Mouse (Mus musculus): Measurements from ENCODE around the gene Pecr. TPM values are rescaled to one million over a fixed set of nuclear protein-coding genes. Genes with fewer than 3 reads are reported as not detected.
"Not testable (repeated sequence)": the region's sequence is repeated elsewhere in the genome, so short reads cannot be mapped to it uniquely, and the experiment has no call there.

The Pecr gene
- polyA plus RNA-seq, 1 experiment from 2014 or later: 9.7 TPM

DNA sequence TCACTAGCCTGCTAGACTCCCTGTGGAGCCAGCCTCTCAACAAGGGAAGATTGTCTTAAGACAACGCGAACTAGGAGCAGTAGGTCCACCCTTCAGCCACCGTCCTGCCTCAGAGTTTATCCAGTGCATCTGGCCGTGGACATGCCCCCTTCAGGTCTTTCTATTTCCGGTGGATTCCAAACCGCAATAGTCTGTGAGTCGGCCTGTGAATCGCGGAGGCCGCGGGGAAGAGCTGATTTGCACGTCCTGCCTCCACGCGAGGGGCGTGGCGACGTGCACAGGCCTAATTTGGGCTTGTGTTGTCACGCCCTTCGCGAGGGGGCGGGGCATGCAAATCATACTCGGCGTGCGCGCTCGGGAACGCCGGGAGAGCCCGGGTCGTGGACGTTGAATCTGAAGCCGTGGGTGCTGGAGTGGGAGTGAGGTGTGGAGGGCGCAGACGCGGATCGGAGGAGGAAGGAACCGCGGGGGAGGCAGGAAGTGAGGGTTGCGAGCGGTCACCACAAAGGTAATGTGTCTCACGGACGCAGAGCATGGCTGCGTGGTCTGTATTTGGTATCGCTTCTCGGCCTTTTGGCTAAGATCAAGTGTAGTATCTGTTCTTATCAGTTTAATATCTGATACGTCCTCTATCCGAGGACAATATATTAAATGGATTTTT is 40.3 kb downstream of the Pecr start:
- no peaks in the 10 kb centered on the region for H3K9me3 ChIP-seq (ENCODE audit: control insufficient read depth, low read length)

DNA sequence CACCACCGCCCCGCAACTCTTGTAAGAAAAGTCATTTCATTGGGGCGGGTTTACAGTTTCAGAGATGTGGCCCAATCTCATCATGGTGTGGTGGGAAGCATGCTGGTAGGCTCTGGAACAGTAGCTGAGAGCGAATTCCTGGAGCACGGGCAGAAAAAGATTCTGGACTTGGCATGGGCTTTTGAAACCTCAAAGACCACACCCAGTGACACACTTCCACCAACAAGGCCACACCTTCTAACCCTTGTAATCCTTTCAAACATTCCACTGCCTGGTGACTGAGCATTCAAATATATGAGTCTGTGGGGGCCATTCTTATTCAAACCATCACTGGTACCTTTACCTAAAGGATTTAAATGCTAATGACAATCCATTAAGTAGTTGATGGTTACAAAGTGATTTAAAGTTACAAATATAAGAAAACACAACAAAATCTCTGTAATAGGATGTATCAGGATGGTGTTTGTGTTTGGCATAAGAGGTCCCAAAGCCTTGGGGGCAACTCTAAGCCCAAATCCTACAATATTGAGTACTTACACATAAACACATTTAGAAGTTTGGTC is 41.5 kb downstream of the Pecr start:
- Histone ChIP-seq H3K9ac (replicated peaks; ENCODE audit: low read depth, low read length) (no peak overlapping the region), H3K27ac (ENCODE audit: low read length) (no peak overlapping the region), H3K4me2 (ENCODE audit: low read length) (no peak overlapping the region), H3K4me1 (replicated peaks; ENCODE audit: control insufficient read depth, insufficient read depth, low read length) (no peaks in the 10 kb centered on the region), H3K4me3 (replicated peaks; ENCODE audit: low read length) (no peak overlapping the region), H3K27me3 (replicated peaks; ENCODE audit: control insufficient read depth, insufficient read depth, low read length) (no peaks in the 10 kb centered on the region), H3K9me3 (ENCODE audit: control insufficient read depth, low read length) (no peaks in the 10 kb centered on the region), H3K36me3 (ENCODE audit: control insufficient read depth, insufficient read depth) (no peaks in the 10 kb centered on the region)
- WGBS: 83% methylated on average over 5 of the region's 5 CpGs
- no peak for ATAC-seq

More for the DNA sequence above, 40.3 kb downstream of the Pecr start:
- no peaks in the 10 kb centered on the region for H3K27me3 ChIP-seq (replicated peaks; ENCODE audit: control insufficient read depth, insufficient read depth, low read length)
- peak; percentile 95 for ATAC-seq
- H3K4me1 ChIP-seq (replicated peaks; ENCODE audit: control insufficient read depth, insufficient read depth, low read length): no peaks in the 10 kb centered on the region
- peak overlapping the region; percentile 85 for H3K9ac ChIP-seq (replicated peaks; ENCODE audit: low read depth, low read length)
- H3K27ac ChIP-seq (ENCODE audit: low read length): peak overlapping the region; percentile 96
- H3K4me3 ChIP-seq (replicated peaks; ENCODE audit: low read length): peak overlapping the region; percentile 54
- under 1% methylated on average over 47 of the region's 47 CpGs for WGBS
- peak overlapping the region; percentile 52 for H3K4me2 ChIP-seq (ENCODE audit: low read length)
- H3K36me3 ChIP-seq (ENCODE audit: control insufficient read depth, insufficient read depth): no peaks in the 10 kb centered on the region

GRCm38 (mm10) chr1:72239113-72239512 is 45.0 kb downstream of the Pecr start:
- not testable (repeated sequence) for H3K9me3 ChIP-seq (ENCODE audit: control insufficient read depth, low read length); H3K27ac ChIP-seq (ENCODE audit: low read length); ATAC-seq; H3K4me2 ChIP-seq (ENCODE audit: low read length); H3K4me1 ChIP-seq (replicated peaks; ENCODE audit: control insufficient read depth, insufficient read depth, low read length); H3K36me3 ChIP-seq (ENCODE audit: control insufficient read depth, insufficient read depth); H3K4me3 ChIP-seq (replicated peaks; ENCODE audit: low read length); H3K27me3 ChIP-seq (replicated peaks; ENCODE audit: control insufficient read depth, insufficient read depth, low read length); H3K9ac ChIP-seq (replicated peaks; ENCODE audit: low read depth, low read length)
- WGBS: 85% methylated on average over 3 of the region's 3 CpGs

GRCm38 (mm10) chr1:72238016-72238580 is 46.0 kb downstream of the Pecr start:
- no peak overlapping the region for H3K4me2 ChIP-seq (ENCODE audit: low read length)

DNA sequence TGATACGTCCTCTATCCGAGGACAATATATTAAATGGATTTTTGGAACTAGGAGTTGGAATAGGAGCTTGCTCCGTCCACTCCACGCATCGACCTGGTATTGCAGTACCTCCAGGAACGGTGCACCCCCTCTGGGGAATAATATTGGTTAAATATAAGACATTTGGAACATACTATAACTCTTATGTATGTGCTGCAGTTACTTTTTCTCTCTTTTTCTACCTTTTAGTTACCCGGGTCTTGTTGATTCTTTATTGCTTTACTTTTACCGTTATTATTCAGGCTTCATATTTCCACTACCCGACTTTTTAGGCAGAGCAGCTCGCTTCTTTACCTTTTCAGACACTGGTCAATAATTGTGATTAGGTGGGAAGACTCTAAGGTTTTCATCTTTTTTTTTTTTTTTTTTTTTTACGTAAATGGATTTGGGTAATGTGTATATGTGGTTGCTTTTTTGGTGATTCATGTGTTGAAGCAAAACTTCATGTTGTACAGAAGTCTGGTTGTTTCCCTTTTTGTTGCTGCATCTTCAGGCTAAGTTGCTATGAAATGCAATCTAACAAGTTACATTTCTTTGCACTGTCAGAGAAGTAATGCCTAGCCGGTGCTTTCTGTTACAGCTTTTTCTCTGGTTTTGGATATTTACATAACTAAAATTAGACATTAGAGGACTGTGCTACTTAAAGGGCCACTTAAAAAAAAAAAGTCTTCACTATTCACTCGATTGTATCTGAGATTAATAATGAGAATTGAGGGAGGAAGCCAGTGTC is 46.9 kb downstream of the Pecr start:
- 8% methylated on average over 11 of the region's 13 CpGs for WGBS
- Histone ChIP-seq H3K4me1 (replicated peaks; ENCODE audit: control insufficient read depth, insufficient read depth, low read length) (no peaks in the 10 kb centered on the region; the same call in 1 of the 2 replicates), H3K4me2 (ENCODE audit: low read length) (peak overlapping the region; percentile 46), H3K36me3 (ENCODE audit: control insufficient read depth, insufficient read depth) (no peaks in the 10 kb centered on the region), H3K9me3 (ENCODE audit: control insufficient read depth, low read length) (no peaks in the 10 kb centered on the region), H3K4me3 (replicated peaks; ENCODE audit: low read length) (peak overlapping the region; percentile 26), H3K27me3 (replicated peaks; ENCODE audit: control insufficient read depth, insufficient read depth, low read length) (peaks cover 5% of the 10 kb centered on the region; the same call in 1 of the 2 replicates), H3K27ac (ENCODE audit: low read length) (no peak overlapping the region), H3K9ac (replicated peaks; ENCODE audit: low read depth, low read length) (no peak overlapping the region; the same call in 1 of the 2 replicates)
- ATAC-seq: no peak

More at GRCm38 (mm10) chr1:72238016-72238580, 46.0 kb downstream of the Pecr start:
- Histone ChIP-seq H3K9ac (replicated peaks; ENCODE audit: low read depth, low read length) (no peak overlapping the region), H3K27me3 (replicated peaks; ENCODE audit: control insufficient read depth, insufficient read depth, low read length) (peaks cover 5% of the 10 kb centered on the region; the same call in 1 of the 2 replicates), H3K27ac (ENCODE audit: low read length) (no peak overlapping the region), H3K4me3 (replicated peaks; ENCODE audit: low read length) (no peak overlapping the region), H3K36me3 (ENCODE audit: control insufficient read depth, insufficient read depth) (no peaks in the 10 kb centered on the region), H3K9me3 (ENCODE audit: control insufficient read depth, low read length) (no peaks in the 10 kb centered on the region), H3K4me1 (replicated peaks; ENCODE audit: control insufficient read depth, insufficient read depth, low read length) (no peaks in the 10 kb centered on the region; the same call in 1 of the 2 replicates)
- WGBS: 71% methylated on average over 10 of the region's 10 CpGs
- ATAC-seq: no peak

DNA sequence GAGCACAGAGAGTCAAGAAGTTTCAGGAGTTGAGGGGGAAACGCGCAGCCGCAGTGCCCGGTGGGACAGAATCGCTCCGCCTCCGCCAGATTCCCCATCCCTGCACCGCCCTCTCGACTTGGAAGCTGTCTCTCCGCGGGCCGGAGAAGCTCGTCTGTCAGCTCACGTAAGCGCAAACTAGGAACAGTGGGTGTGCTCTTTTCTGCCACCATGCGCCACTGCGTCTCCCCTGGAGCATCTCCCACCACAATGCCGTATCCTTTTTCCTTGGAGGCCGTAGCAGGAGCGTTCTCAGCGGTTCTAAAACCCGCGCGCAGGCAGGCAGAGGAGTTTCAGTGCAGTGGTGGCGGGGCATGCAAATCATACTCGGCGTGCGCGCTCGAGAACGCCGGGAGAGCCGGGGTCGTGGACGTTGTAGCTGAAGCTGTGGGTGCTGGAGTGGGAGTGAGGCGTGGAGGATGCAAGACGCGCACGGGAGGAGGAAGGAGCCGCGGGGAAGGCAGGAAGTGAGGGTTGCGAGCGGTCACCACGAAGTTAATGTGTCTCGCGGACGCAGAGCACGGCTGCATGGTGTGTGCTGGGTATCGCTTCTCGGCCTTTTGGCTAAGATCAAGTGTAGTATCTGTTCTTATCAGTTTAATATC is 47.6 kb downstream of the Pecr start:
- Histone ChIP-seq H3K9ac (replicated peaks; ENCODE audit: low read depth, low read length) (peak overlapping the region; percentile 73), H3K4me2 (ENCODE audit: low read length) (peak overlapping the region; percentile 73), H3K4me3 (replicated peaks; ENCODE audit: low read length) (peak overlapping the region; percentile 65), H3K27ac (ENCODE audit: low read length) (peak overlapping the region; percentile 81)
- not testable (repeated sequence) for H3K4me1 ChIP-seq (replicated peaks; ENCODE audit: control insufficient read depth, insufficient read depth, low read length); H3K36me3 ChIP-seq (ENCODE audit: control insufficient read depth, insufficient read depth); H3K27me3 ChIP-seq (replicated peaks; ENCODE audit: control insufficient read depth, insufficient read depth, low read length); H3K9me3 ChIP-seq (ENCODE audit: control insufficient read depth, low read length)
- ATAC-seq: peak; percentile 92
- under 1% methylated on average over 35 of the region's 50 CpGs for WGBS

DNA sequence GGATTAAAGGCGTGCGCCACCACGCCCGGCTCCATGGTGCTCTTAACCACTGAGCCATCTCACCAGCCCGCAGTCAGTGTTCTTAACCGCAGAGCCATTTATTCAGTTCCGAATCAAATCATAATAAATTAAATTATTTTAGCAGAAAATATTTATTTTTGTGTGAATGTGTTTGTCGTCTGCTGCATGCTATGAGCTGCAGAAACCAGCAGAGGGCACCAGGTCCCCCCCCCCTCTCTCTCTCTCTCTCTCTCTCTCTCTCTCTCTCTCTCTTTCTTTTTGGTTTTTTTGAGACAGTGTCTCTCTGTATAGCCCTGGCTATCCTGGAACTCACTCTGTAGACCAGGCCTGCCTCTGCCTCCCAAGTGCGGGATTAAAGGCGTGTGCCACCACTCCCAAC is 51.5 kb downstream of the Pecr start:
- not testable (repeated sequence) for ATAC-seq; H3K27me3 ChIP-seq (replicated peaks; ENCODE audit: control insufficient read depth, insufficient read depth, low read length); H3K27ac ChIP-seq (ENCODE audit: low read length); H3K4me2 ChIP-seq (ENCODE audit: low read length); H3K4me3 ChIP-seq (replicated peaks; ENCODE audit: low read length); H3K9me3 ChIP-seq (ENCODE audit: control insufficient read depth, low read length); H3K9ac ChIP-seq (replicated peaks; ENCODE audit: low read depth, low read length); H3K36me3 ChIP-seq (ENCODE audit: control insufficient read depth, insufficient read depth); H3K4me1 ChIP-seq (replicated peaks; ENCODE audit: control insufficient read depth, insufficient read depth, low read length)
- 82% methylated on average over 10 of the region's 10 CpGs for WGBS

DNA sequence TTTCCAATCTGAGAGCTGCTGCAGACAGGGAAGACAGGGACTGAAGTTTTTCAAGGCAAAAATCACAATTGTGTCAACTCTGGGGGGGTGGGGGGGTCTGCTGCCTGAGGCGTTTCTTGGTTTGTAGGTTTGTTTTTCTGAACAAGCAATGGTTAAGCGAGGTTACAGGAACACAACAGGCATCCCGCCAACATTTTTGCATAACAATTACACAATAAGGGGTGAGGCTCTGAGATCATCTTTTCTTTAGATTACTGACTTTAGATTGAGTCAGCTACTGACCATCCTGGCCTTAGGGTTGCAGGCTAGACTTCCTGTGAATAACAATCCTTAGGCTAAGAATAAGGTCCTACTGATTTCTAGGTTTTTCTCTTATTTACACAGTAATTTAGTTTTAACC is 55.1 kb downstream of the Pecr start:
- Histone ChIP-seq H3K4me1 (replicated peaks; ENCODE audit: control insufficient read depth, insufficient read depth, low read length) (peaks cover 2% of the 10 kb centered on the region; the same call in 1 of the 2 replicates), H3K4me3 (replicated peaks; ENCODE audit: low read length) (no peak overlapping the region), H3K27ac (ENCODE audit: low read length) (no peak overlapping the region), H3K27me3 (replicated peaks; ENCODE audit: control insufficient read depth, insufficient read depth, low read length) (peaks cover 9% of the 10 kb centered on the region; the same call in 1 of the 2 replicates), H3K4me2 (ENCODE audit: low read length) (no peak overlapping the region), H3K9ac (replicated peaks; ENCODE audit: low read depth, low read length) (no peak overlapping the region), H3K36me3 (ENCODE audit: control insufficient read depth, insufficient read depth) (no peaks in the 10 kb centered on the region), H3K9me3 (ENCODE audit: control insufficient read depth, low read length) (no peaks in the 10 kb centered on the region)
- 5% methylated on average over 3 of the region's 3 CpGs for WGBS
- ATAC-seq: no peak

GRCm38 (mm10) chr1:72227546-72227945 is 56.6 kb downstream of the Pecr start:
- Histone ChIP-seq H3K9me3 (ENCODE audit: control insufficient read depth, low read length) (no peaks in the 10 kb centered on the region), H3K4me3 (replicated peaks; ENCODE audit: low read length) (no peak overlapping the region), H3K27ac (ENCODE audit: low read length) (no peak overlapping the region), H3K4me1 (replicated peaks; ENCODE audit: control insufficient read depth, insufficient read depth, low read length) (peaks cover 2% of the 10 kb centered on the region; the same call in 1 of the 2 replicates), H3K4me2 (ENCODE audit: low read length) (no peak overlapping the region), H3K9ac (replicated peaks; ENCODE audit: low read depth, low read length) (no peak overlapping the region), H3K27me3 (replicated peaks; ENCODE audit: control insufficient read depth, insufficient read depth, low read length) (peaks cover 9% of the 10 kb centered on the region; the same call in 1 of the 2 replicates), H3K36me3 (ENCODE audit: control insufficient read depth, insufficient read depth) (no peaks in the 10 kb centered on the region)
- WGBS: 88% methylated on average over 5 of the region's 5 CpGs
- ATAC-seq: no peak
